Mouse (Mus musculus) heart, adult 10 weeks (tissue): ENCODE data around the gene 4930451I11Rik. TPM values are rescaled to one million over a fixed set of nuclear protein-coding genes. Genes with fewer than 3 reads are reported as not detected.

Experiments used
- polyA plus RNA-seq: library from polyadenylated mRNA; stranded (reverse); fragments of 350-450 nt; fragmentation: Illumina TruSeq; extraction: RNeasy Lipid Tissue Mini Kit (QIAGEN cat#74804); gene quantifications from one replicate; pipeline ENCODE4 v1.2.3, GENCODE M21; 2014; ENCODE audit warnings: low read depth, low replicate concordance

Gene 4930451I11Rik
- not detected for polyA plus RNA-seq

DNA sequence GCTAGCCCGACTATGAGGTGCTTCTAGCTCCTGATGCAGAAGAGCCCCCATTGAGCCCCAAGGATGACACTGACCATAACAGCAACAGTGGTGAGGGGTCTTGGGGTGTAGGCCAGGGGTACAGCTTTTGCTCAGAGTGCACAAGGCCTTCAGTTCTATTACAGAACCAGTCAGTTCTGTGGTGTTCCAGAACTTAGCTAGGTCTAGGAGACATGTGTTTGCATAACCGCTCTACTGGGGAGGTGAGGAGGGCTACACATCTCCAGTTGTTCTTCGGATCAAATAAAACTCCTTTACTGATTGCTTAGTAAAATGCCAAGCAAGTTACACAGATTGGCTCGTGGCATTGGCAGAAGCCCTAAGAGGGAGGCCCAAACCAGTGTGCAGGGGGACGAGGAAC is at the start of gene 4930451I11Rik:
4930451I11Rik (minus strand) TSS at position 101 of the 400 bp plus-strand sequence.

DNA sequence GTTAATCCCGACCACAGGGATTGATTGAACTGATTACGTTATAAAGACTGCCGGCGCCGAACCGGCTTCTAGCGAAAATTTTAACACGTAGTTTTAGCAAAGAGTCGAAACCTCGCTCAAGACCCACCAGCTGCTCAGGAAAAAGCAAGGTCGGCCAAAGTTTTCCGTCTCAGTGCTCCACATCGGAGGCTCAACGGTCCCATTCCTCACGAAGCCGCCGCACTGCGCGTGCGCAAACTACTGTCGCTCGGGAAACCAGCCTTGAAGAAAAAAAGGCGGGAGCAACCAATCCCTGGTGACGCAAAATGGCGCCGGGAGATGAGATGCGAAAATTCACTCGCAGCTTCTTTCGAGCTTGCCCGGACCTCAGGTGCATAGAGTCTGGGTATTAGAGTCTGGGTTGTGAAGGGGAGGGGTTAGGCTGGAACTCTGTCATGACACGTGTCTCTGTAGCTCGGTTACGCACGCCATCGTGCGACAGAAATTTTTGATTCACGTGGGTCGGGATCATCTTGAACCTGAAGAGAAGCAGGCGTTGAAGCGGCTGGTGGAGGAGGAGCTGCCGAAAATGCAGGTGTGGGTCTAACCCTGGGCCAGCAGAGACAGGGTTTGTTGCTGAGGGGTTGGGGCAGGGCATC is 30.8 kb upstream of the 4930451I11Rik start, which contains the start of gene Ino80e:
Ino80e (minus strand) TSS at position 231 of the 638 bp plus-strand sequence.

DNA sequence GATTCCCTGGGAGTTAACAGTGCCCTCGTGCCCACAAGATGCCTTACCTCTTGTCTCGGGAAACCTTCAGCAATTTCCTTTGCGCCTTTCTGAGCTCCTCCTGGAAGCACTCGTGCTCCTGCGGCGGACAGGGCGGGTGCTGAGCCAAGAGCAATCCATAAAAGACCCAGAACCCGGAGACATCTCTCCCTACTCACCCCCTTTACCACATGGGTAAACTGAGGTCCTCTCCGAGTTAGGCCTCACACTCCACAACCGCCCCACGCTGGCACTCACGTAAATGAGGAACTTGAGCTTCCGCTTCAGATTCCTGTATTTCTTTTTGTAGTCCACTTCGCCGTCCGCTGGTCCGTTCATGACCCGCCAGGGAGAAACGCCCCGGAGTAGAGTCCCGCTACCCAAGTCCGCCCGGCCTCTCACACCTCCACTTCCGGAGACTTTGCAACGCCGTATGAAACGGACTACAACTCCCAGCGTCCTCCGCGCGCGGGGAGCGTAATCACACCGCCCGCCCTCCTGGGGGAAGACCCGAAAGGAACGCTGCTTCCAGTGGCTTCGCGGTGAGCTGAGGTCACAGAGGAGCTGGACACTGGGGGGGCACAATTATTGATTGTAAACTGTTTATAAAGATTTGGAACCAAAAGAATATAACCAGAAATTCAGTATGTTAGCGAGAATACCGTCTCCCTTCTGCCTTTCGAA is 30.1 kb upstream of the 4930451I11Rik start, which contains the start of gene Hirip3:
Hirip3 (plus strand) TSS at position 544 of the 702 bp plus-strand sequence.

DNA sequence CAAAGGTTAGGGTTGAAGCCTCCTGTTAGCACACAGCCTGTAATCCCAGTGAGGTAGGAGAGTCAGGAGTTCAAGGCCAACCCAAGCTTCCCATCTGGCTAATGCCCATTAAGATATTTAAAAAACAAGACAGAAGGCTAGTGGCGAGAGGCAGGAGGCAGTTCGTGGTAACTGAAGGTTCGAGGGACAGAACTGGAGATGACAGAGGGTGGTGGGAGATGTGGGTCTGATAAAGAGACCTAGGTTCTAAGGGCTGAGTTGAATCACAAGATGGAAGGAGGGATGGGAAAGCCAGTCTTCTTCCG is 15.6 kb upstream of the 4930451I11Rik start, which contains the start of gene Doc2a:
Doc2a (plus strand) TSS at position 301 of the 305 bp plus-strand sequence.

DNA sequence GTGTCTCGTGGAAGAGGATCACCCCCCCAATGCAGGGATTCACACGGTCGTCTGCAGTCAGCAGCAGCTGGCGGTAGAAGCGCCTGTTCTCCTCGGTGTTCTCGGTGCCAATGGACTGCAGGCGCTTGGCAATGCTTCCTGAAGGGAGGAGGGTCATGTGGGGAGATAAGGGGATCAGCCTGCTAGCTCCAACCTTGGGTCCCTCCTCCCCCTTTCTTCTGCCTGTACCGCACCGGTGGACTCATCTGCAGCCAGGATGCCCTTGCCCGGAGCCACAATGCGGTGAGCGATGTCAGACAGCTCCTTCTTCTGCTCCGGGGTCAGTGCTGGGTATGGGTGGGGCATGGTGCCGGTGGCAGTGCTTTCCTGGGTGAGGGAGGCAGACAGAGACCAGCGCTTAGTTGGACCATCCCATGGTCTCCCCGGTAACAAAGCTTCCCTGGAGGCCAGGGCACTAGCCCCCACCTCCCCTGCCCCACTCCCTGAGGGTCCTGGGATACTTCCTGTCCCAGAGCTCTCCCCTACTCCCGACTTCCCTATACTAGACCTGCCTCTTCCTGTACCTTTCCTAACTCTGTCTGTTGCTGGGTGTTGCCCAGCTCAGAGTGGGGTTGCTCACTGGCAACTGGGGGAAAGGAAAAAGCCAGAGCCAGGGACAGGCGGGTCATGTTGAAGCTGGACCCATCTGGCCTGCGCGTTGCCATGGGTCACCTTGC is 33.9 kb downstream of the 4930451I11Rik start, which contains the start of gene Fam57b:
Fam57b (plus strand) TSS at position 258 of the 716 bp plus-strand sequence.

DNA sequence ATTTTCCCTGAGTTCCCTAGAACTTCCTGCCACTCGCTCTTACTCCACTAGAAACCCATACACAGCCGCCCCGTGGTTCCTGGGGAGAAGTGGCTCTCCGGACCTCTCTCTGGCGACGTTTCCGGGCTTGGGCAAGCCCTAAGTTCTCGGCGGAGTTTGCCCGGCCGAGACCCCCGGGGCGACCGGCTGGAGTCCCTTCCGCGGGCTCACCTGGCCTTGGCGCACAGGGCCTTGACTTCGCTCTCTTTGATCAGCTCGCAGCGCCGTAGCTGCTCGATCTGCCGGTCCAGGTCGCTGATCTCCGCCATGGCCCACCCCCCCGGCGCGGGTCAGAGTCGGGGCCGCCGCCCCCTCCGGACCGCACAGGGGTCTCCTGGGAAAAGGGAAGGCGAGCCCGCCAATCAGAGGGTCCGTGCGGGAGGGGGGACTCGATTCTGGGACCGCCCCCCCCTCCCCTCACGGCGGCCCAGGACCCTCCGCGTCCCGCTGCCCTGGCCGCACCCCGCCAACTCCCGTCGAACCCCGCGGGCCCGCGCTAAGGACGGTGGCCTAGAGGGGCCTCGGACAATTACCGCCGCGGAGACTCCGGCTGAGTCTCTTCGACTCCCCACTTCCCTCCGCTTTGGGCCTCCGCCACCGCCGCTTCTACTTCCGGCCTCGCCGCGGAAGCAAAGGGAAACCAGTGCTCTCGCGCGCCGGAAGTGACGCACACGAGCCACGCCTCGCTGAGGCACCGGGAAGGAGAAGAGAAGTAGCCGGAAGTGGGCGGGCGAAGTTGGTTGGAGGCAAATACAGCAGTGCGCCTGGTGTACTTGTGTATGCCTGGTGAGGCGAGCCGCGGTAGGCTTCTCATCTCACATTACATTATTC is 39.4 kb downstream of the 4930451I11Rik start, which contains the start of gene Ppp4c:
Ppp4c (minus strand) TSS at position 646 of the 870 bp plus-strand sequence.

DNA sequence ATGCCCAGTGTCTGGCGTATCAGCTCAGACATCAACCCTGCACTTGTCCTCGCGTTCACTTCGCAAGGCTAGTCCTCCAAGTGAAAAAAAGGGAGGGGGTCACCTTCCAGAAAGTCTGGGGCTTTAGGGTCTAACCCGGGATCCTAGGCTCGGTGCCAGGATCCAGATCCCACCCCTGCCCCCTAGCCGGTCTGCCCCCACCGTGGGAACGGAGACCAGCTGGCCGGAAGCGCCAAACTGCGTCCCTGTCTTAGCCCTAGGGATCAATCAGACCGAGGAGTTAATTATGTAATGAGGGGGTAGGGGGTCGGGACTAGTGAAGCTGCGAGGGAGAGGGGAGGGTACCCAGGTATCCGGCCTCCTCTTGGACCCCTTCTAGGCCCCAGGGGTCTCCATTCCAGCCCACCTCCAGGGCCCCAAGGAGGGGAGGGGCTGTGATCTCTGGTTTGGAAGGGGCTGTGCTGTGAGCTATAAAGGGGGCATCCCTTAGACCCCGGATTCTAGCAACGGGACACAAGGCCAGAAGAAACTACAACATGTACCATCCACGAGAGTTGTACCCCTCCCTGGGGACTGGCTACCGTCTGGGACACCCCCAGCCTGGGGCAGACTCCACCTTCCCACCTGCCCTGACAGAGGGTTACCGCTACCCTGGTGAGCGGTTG is 50.3 kb downstream of the 4930451I11Rik start, which contains the start of gene Tbx6:
Tbx6 (plus strand) TSS at position 513 of the 665 bp plus-strand sequence.

Other genes with a start within 250 kb of the 4930451I11Rik start
- 0.60 TPM for gene Apobr, start 246.7 kb downstream of the 4930451I11Rik start, polyA plus RNA-seq
- 10.3 TPM for gene Cln3, start 245.8 kb downstream of the 4930451I11Rik start, polyA plus RNA-seq
- gene Il27, start 236.7 kb downstream of the 4930451I11Rik start, polyA plus RNA-seq = not detected
- gene Nupr1, start 200.8 kb downstream of the 4930451I11Rik start, polyA plus RNA-seq = 21.1 TPM
- 17.1 TPM for gene Sgf29, start 182.3 kb downstream of the 4930451I11Rik start, polyA plus RNA-seq
- gene Sult1a1, start 155.2 kb downstream of the 4930451I11Rik start, polyA plus RNA-seq = 66.1 TPM
- 24.6 TPM for gene Bola2, start 136.2 kb downstream of the 4930451I11Rik start, polyA plus RNA-seq
- 4.7 TPM for gene Slx1b, start 135.9 kb downstream of the 4930451I11Rik start, polyA plus RNA-seq
- gene Coro1a, start 123.9 kb downstream of the 4930451I11Rik start, polyA plus RNA-seq = 8.3 TPM
- gene Mapk3, start 72.0 kb downstream of the 4930451I11Rik start, polyA plus RNA-seq = 60.7 TPM
- 3.2 TPM for gene Gdpd3, start 65.3 kb downstream of the 4930451I11Rik start, polyA plus RNA-seq
- gene Ypel3, start 54.7 kb downstream of the 4930451I11Rik start, polyA plus RNA-seq = 118 TPM
- 1.6 TPM for gene Tbx6, start 50.2 kb downstream of the 4930451I11Rik start, polyA plus RNA-seq
- 43.4 TPM for gene Ppp4c, start 39.1 kb downstream of the 4930451I11Rik start, polyA plus RNA-seq
- 7.6 TPM for gene Fam57b, start 34.0 kb downstream of the 4930451I11Rik start, polyA plus RNA-seq
- gene Doc2a, start 15.8 kb upstream of the 4930451I11Rik start, polyA plus RNA-seq = not detected
- 22.7 TPM for gene Hirip3, start 30.3 kb upstream of the 4930451I11Rik start, polyA plus RNA-seq
- gene Ino80e, start 30.7 kb upstream of the 4930451I11Rik start, polyA plus RNA-seq = 18.7 TPM
- gene Taok2, start 53.1 kb upstream of the 4930451I11Rik start, polyA plus RNA-seq = 41.9 TPM
- gene Tmem219, start 91.3 kb upstream of the 4930451I11Rik start, polyA plus RNA-seq = 19.1 TPM
- 7.8 TPM for gene Kctd13, start 97.2 kb upstream of the 4930451I11Rik start, polyA plus RNA-seq
- gene Asphd1, start 117.9 kb upstream of the 4930451I11Rik start, polyA plus RNA-seq = not detected
- 1.6 TPM for gene Sez6l2, start 118.9 kb upstream of the 4930451I11Rik start, polyA plus RNA-seq
- 48.9 TPM for gene Cdipt, start 144.3 kb upstream of the 4930451I11Rik start, polyA plus RNA-seq
- 0.63 TPM for gene Cdiptos, start 144.5 kb upstream of the 4930451I11Rik start, polyA plus RNA-seq
- 38.1 TPM for gene Mvp, start 183.0 kb upstream of the 4930451I11Rik start, polyA plus RNA-seq
- gene Pagr1b, start 184.8 kb upstream of the 4930451I11Rik start, polyA plus RNA-seq = 0.86 TPM
- not detected for gene Pagr1a, start 185.7 kb upstream of the 4930451I11Rik start, polyA plus RNA-seq
- gene Gm42742, start 189.5 kb upstream of the 4930451I11Rik start, polyA plus RNA-seq = 35.1 TPM
- 2.0 TPM for gene Prrt2, start 189.6 kb upstream of the 4930451I11Rik start, polyA plus RNA-seq
- 59.5 TPM for gene Maz, start 195.4 kb upstream of the 4930451I11Rik start, polyA plus RNA-seq
- gene Kif22, start 210.8 kb upstream of the 4930451I11Rik start, polyA plus RNA-seq = 0.24 TPM